Mouse (Mus musculus): ENCODE measurements around the gene Slc6a18.
"Not testable (repeated sequence)": the region's sequence is repeated elsewhere in the genome, so short reads cannot be mapped to it uniquely, and the experiment has no call there.

The Slc6a18 gene

GRCm38 (mm10) chr13:73677853-73678252, at the start of gene Slc6a18:
Slc6a18 (minus strand) TSS chr13:73678023.
- DNase-seq (ENCODE audit: low spot score) = no peak

GRCm38 (mm10) chr13:73725315-73725714, 47.5 kb upstream of the Slc6a18 start:
- no peak for DNase-seq (ENCODE audit: low spot score)

GRCm38 (mm10) chr13:73723081-73723668, 45.4 kb upstream of the Slc6a18 start:
- peak; percentile 41 for DNase-seq (ENCODE audit: low spot score)

DNA sequence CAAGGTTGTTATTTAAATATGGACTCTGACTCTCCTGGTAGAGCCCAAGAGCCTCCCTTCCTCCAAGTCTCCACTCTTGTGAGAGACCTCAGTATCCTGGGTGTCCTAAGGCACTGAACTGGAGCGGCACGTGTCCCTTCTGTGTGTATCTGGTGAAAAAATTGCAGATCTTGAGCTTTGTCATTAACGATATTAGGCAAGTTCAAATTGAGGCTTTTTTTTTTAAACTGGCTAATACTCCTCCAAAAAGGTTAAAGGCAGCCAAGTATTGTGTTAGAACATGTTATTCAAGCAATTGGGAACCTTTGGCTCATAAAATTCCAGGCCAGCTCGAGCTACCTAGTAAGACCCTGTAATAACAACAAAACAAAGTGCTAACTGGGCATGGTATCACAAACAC, 42.4 kb upstream of the Slc6a18 start:
- no peak for DNase-seq (ENCODE audit: low spot score)

- peak; percentile 88 for DNase-seq (ENCODE audit: low spot score)
Measured at GRCm38 (mm10) chr13:73718225-73718624, 40.4 kb upstream of the Slc6a18 start.

DNA sequence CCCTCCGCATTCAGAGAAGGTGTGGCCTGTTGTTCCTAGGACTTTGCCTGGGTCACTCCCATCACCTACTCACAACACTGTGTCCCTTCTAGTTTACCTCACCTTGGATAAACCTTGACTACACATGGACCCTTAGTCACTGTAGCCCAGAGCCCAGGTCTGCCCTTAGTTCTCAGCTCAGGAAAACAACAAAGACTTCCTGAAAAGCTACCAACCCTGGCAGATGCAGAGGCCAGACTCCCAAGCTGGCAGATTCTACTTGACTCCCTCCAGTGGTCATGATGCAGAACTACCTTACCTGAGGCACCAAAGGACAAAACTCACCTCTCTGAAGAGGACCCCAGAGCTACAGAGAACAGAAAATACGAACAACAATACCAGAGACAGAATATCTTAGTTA, 36.2 kb upstream of the Slc6a18 start:
- DNase-seq (ENCODE audit: low spot score) = no peak

- DNase-seq (ENCODE audit: low spot score) = no peak
Measured at GRCm38 (mm10) chr13:73713204-73713603, 35.4 kb upstream of the Slc6a18 start.

GRCm38 (mm10) chr13:73712228-73712627, 34.4 kb upstream of the Slc6a18 start:
- no peak for DNase-seq (ENCODE audit: low spot score)

- DNase-seq (ENCODE audit: low spot score) = no peak
Measured at GRCm38 (mm10) chr13:73711803-73712202, 34.0 kb upstream of the Slc6a18 start.

DNA sequence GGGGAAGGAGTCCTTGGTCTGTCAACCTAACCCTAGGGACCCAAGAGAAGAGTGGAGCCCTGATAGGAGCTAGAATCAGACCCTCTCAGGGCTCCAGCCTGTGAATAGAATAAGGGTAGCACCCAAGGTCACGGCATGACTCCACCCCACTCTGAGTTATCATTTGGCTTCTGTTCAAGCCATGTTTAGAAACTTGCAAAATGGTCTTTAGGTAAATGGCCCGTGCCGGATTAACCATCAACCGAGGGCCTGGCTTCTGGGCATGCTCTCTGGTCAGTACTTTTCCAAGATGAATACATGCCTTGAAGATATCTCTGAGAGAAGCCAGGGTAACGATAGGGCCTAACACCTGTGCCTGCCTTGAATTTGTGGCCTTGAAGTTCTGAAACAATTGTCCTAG, 33.4 kb upstream of the Slc6a18 start:
- no peak for DNase-seq (ENCODE audit: low spot score)

- no peak for DNase-seq (ENCODE audit: low spot score)
Measured at GRCm38 (mm10) chr13:73709491-73709890, 31.7 kb upstream of the Slc6a18 start.

DNA sequence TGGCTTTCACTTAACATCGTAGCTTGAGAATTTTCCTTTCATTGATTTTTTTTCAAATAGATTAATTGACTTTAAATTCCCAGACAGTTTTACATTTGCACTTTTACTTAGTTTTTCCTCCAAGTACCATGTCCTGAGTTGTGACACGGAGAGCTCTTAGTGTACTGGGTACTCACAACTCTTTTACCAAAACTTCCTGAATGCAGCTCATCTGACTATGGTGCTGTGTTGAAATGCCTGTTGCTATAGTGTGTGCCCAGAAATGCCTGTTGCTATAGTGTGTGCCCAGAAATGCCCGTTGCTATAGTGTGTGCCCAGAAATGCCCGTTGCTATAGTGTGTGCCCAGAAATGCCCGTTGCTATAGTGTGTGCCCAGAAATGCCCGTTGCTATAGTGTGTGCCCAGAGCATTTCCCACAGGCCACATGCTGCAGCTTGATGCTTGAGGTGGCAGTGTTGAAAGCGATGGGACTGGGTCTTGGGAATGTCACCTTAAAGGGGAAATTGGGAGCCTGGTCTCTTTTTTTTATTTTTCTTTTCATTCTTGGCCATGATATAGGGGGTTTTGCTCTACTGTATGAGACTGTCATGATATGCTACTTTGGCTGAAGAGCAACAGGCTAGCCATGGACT, 27.0 kb upstream of the Slc6a18 start, which contains the start of gene Slc6a19:
Slc6a19 (minus strand) TSS at position 172 of the 632 bp plus-strand sequence.
- no peak for DNase-seq (ENCODE audit: low spot score)

DNA sequence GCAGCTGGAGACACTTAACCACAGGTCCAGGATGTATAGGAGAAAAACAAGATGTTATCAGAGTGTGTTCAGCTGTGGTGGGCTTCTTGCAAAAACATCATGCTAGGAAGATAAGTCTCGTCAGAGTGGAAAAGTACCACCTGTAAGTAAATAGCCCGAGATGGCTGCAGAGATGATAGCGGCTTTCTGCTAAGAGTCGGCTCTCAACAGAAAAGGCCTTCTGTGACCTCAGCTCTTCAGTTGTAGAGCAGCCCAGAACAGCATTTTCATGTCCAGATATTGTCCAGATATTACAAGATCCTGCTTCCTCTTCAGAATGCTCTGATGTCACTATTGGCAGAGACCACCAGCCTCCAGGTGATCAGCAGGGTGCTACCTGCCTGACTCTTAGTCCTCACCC, 25.7 kb upstream of the Slc6a18 start:
- DNase-seq (ENCODE audit: low spot score) = not testable (repeated sequence)

- DNase-seq (ENCODE audit: low spot score) = no peak
Measured at GRCm38 (mm10) chr13:73702776-73703175, 25.0 kb upstream of the Slc6a18 start.

GRCm38 (mm10) chr13:73701161-73701883, 23.5 kb upstream of the Slc6a18 start:
- no peak for DNase-seq (ENCODE audit: low spot score)

GRCm38 (mm10) chr13:73700554-73700953, 22.7 kb upstream of the Slc6a18 start:
- no peak for DNase-seq (ENCODE audit: low spot score)

DNA sequence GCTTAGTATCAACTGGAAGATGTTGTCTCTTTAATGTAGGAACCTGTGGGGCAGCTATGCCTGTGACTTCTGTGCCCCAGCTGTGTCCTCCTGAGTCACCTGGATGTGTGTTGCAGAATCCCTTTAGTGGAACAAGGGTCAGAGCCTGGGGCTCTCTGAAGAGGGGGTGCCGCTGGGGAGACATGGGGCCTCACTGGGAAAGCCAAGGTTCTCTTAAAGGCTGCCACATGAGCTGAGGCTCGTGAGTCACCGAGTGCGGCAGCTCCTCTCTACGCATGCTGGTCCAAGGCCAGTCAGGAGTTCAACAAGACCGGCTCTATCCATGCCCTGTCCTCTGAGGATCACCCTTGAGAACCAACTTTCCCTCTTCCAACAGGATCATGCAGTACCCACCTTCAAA, 21.9 kb upstream of the Slc6a18 start:
- DNase-seq (ENCODE audit: low spot score) = no peak

DNA sequence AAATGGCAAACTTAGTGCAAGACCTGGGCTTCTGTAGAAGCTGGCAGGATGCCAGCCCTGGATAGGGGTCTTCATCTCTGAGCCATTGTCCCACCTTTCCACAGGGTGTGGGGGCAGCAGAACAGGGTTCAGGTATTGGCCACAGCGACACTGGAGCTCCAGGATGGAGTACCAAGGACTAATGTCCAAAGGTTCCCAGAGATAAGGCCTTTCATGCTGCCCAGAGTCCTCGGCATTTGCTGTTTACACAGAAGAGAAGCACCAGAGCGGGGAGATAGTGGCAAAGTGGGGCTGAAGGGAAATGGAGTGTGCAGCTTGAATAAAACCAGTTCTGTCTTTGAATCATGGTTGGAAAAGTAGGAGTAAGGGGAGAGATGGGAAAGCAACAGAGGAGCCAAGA, 18.7 kb upstream of the Slc6a18 start:
- DNase-seq (ENCODE audit: low spot score) = no peak

DNA sequence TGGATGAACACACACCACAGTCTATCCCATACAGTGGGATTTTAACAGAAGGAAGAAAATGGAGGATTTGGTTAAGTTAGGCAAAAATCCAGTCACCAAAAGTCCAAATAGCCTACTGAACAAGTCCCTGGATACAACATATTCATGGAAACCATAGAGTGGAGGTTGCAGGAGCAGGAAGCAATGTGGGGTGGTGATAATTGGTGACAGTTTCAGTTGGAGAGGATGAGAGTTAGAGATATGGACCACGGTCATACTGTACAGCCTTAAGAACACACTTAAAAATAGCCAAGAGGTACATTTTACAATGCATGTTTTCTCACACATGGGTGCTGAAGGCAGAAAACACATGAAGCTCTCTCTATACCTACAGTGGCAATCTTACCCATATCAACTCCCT, 17.1 kb upstream of the Slc6a18 start:
- DNase-seq (ENCODE audit: low spot score) = no peak

- no peak for DNase-seq (ENCODE audit: low spot score)
Measured at GRCm38 (mm10) chr13:73693333-73693732, 15.5 kb upstream of the Slc6a18 start.

DNA sequence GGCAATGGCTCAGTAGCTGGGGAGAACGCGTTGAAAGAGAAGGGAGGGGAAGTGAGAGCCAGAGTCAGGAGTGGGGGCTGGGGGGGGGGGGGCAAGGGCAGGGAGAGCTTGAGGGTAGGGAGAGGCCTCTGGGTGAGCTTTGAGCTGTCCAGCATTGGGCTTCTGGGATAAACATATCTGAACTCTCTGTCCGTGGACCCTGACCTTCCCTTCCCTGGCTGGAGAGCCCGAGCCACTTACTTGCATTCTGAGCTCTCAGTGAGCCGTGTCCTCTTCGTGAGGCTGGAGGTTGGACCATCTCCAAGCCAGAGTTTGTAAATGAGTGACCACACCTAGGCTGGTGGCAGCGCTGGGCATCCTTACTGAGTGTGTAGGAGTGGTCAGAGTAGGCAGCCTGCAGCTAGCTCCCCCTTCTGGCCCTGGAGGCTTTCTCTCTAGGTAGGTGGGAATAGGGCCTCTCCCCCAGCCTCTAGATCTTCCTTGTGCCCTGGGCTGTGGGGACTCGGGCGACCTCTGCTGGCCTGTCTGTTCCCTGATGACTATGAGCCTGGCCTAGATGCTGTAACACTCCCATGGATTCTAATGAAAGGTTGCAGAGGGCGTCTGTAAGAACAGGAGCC, 14.5 kb upstream of the Slc6a18 start:
- peak; percentile 72 for DNase-seq (ENCODE audit: low spot score)

DNA sequence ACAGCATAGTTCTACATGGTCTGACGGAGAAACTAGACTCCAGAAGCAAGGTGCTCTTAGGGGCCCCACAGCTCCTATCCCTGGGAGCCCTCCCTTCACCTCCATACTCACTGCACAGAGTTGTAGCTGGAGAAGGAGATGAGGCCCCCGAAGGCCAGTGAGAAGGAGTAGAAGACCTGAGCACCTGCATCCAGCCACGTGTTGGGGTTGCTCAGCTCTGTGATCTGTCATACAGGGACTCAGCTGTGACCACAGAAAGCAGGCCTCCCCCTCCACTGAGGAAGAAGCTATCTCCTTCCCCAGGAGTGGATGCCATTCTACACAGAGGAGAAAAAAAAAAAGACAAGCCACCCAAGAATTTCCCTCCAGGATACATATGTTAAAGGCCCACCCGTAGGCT, 11.1 kb upstream of the Slc6a18 start:
- no peak for DNase-seq (ENCODE audit: low spot score)

DNA sequence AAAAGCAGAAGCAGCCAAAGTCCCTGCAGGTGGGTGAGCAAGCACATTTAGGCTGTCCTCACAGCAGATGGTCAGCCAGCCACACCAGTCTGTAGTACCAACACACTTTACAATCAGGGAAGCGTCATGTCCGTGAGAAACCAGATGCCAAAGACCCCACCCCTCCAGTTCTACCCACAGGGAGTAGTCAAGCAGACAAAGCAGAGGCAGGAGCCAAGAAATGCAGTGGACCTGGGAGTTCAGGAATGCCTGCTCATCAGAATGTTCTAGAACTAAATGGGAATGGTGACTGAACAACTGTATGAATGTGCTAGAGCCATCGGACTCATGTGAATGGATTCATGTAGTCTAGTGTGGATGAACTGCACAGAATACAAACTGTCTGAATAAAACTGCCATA, 9.8 kb upstream of the Slc6a18 start:
- no peak for DNase-seq (ENCODE audit: low spot score)
